Mouse (Mus musculus) bone marrow, adult 2 months (tissue): ENCODE data around the gene Arhgef3.

Experiments
- CTCF ChIP-seq: fragments of 200-500 bp; IDR thresholded peaks from 2 replicates; pipeline ENCODE4 v1.5.1; 2011; ENCODE audit warnings: low read length, control low read depth; ENCODE audit not compliant: control insufficient read depth, insufficient read depth
- POLR2A ChIP-seq: fragments of 200-500 bp; IDR thresholded peaks from 2 replicates; pipeline ENCODE4 v1.6.1; 2011; ENCODE audit warnings: low read depth, mild to moderate bottlenecking, control low read depth, low read length, borderline replicate concordance; ENCODE audit not compliant: control insufficient read depth

DNA sequence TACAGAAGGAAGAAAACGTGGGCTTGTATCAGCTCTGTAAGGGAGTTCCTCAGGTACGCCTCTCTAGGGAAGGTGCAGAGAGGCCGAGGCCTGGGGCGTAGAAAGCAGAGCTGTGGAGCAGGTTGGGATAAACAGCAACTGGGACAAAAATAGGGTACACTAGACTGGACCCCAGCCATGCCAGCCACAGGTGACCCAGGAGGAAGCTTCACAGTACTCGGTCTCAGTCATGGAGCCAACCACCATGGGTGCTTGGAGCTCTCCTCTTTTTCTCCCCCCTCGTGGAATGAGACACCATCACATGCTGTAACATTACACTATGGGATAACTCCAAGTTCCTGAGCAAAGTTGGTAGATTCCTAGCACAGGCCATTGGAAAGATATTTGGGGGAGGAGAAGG lies 201.0 kb downstream of the Arhgef3 start:
- TF ChIP-seq CTCF (no peak), POLR2A (no peak)
